Mouse (Mus musculus): ENCODE results near the gene Appl2.
"Not testable (repeated sequence)": the region's sequence is repeated elsewhere in the genome, so short reads cannot be mapped to it uniquely, and the experiment has no call there.

The Appl2 gene

DNA sequence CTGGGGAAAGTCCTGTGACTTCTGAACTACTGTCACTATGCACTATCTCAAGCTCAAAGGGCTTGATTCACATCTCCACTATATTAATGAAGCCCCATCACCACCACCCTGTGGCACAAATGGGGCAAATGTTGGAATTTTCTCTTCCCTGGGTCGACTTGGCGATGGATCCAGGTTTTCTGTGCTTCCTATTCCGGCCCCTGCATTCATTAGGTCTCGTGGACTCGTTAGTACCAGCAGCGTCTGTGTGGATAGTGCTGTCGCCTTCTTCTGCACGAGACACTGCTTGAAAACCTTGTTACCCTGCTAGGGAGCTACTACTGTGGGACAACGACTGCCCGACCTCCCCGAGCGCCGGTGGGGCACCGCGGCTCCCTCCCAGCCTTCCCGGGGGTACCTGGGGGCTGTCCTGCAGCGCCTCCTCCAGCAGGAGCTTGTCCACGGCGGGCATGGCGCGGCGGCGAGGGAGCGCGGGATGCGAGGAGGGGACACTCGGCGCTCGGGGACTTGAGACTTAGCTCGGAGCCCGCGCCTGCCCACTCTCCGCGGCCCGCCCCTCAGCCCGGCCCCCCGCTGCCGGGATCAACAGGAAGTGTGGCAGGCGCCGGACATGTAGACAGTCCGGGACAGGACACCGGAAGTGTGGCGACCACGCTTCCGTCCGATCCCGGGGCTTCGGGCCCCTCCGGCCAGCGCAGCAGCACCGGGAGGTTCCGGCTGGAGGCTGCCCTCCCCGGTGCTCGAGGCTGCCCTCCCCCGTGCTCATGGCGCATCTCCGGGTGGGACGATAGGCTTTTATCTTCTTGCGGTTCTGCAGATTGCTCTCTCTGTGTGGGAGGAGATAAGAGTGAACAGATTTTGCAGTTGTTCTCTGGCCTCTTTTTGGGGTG, at the start of gene Appl2:
TSS of gene Appl2 (minus strand) at position 608 of the 890 bp plus-strand sequence.
- peak; percentile 90 for DNase-seq (ENCODE audit: low spot score)

DNA sequence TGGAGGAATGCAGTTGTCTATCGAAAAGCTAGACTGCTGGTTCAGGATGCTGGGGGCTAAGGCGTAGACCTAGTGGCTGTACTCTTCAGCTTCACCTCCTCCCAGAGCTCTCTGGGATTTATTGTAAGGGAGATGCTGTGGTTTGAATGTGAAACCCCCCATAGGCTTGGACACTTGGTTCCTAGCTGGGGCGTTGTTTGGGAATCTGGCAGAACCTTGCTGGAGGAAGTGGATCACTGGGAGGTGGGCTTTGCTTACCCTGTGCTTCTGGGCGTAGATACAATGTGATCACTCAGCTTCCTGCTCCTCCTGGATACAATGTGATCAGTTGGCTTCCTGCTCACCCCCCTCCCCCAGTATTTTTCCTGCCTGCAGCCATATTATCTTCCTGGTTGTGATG, 47.7 kb upstream of the Appl2 start:
- DNase-seq (ENCODE audit: low spot score): no peak

DNA sequence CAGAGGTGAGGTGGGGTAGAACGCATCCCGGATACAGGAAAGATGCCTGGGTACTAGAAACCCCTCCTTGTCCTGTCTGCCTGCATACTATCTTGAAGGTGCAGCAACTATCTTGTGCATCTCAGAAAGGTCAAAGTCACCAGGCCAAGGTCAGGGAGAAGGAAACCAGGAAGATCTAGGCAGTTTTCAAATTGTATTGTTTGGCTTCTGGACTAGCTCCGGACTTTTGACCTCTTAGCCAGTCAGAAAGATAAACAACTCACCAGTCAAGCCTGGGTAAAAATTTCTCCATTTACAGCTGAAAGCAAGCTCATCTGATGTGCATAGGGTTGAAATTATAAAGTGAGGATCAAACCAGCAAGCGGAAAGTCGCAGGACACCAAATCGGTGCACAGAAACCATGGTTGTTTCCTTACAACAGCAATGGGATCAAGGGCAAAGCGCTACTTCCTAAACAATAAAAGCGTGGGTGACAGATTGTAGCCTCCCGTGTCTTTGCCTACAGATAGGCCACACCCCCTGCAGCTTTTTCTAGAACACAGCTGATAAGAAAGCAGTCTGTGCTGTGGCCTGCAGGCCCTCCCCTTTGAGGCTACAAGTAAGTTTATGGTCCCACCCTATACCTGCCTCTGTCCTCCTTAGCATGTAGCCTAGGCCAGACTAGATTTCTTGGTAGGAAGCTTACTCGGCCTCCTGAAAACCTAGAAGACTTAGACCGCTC, 43.8 kb upstream of the Appl2 start:
- DNase-seq (ENCODE audit: low spot score): no peak

DNA sequence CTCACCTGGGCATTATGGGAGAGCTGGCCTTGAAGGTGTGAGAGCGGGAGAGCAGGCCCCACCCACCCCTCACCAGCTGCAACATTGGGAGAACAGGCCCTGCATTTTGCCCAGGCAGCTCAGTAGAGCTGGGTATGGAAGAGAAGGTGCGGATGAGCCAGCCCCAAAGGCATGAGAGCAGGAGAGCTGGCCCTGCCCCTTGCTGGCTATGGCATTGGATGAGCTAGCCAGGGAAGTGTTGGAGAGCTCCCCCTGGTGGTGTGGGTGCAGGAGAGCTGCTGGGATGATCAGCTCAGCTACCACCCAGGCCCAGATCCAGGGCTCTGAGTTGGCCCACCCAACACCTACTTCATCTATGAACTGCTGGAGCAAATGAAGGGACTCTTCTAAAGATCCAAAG, 39.7 kb upstream of the Appl2 start:
- DNase-seq (ENCODE audit: low spot score): no peak

GRCm38 (mm10) chr10:83681334-83681733, 32.8 kb upstream of the Appl2 start:
- no peak for DNase-seq (ENCODE audit: low spot score)

- DNase-seq (ENCODE audit: low spot score): no peak
Observed at GRCm38 (mm10) chr10:83666556-83666955, 18.0 kb upstream of the Appl2 start.

GRCm38 (mm10) chr10:83661925-83662324, 13.4 kb upstream of the Appl2 start:
- no peak for DNase-seq (ENCODE audit: low spot score)

- DNase-seq (ENCODE audit: low spot score): no peak
Observed at GRCm38 (mm10) chr10:83660605-83661004, 12.1 kb upstream of the Appl2 start.

GRCm38 (mm10) chr10:83654591-83654990, 6.1 kb upstream of the Appl2 start:
- DNase-seq (ENCODE audit: low spot score): no peak

DNA sequence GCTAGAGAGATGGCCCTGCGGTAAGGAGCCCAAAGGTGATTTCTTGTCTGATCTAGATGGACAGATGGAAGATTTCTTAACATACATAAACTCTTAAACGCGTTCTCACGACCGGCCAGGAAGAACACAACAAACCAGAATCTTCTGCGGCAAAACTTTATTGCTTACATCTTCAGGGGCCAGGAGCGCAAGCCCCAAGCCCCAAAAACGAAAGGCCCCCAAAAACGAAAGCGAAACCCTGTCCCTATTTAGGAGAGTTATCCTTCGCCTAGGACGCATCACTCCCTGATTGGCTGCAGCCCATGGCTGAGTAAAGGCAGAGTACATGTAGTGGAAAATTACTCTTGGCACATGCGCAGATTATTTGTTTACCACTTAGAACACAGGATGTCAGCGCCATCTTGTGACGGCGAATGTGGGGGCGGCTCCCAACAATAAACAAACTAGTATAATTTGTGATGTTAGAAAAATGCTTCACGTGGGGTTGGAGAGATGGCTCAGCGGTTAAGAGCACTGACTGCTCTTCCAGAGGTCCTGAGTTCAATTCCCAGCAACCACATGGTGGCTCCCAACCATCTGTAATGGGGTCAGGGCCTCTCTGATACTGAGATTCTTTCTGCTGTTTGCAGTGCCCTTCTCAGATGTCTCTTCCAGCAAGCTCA, 3.8 kb upstream of the Appl2 start:
- DNase-seq (ENCODE audit: low spot score): not testable (repeated sequence)

DNA sequence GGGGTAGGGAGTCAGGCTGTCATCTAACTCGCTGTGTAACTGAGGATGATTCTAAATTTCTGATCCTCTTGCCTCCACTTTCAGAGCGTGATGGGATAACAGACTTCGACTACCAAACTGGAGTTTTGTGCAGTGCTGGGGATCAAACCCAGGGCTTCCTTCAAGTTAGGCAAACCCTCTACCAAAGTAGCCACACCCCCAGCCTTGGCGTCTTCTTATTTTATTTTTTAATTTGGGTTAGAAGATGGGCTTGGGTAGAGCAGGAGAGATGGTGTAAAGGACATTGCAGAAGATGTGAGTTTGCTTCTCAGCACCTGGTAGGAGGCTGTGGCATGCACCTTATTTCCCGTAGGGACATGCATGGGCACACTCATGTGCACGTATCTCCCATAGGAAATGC, 499 bp upstream of the Appl2 start:
- DNase-seq (ENCODE audit: low spot score): no peak

DNA sequence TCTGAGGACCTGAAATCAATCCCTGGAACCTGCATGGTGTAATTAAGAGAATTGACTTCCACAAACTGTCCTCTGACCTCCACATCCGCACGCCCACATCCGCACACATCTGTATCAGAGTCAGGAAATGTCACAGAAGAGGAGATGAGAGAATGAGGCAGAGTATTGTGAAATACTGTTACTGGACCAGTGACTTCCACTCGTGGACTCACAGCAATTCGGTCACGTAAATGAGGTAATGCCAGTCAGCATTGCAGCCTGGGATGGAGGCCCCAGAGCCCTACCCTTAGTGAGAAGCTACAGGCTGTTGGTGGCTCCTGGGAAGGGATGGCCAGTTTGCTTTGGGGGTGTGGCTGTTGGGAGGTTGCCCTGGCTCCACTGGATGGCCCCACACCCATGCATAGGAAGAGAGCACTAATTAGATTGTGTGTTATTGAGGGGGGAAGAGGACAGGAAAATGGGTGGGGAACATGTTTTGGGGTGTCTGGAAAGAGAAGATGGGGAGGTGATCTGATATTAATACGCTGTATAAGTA, 2.1 kb downstream of the Appl2 start:
- no peak for DNase-seq (ENCODE audit: low spot score)

DNA sequence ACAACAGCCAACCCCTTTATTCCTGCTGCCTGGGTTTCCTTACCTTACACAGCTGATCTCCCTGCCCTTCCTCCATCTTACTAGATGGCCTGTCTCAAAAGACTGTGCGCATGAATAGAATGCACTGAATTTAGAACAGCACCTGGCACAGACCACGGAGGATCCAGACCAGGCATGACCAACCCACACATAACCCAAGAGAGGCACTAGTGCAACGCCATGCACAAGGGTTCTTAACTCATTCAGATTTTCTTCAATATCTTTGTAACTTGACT, 2.9 kb downstream of the Appl2 start:
- no peak for DNase-seq (ENCODE audit: low spot score)

DNA sequence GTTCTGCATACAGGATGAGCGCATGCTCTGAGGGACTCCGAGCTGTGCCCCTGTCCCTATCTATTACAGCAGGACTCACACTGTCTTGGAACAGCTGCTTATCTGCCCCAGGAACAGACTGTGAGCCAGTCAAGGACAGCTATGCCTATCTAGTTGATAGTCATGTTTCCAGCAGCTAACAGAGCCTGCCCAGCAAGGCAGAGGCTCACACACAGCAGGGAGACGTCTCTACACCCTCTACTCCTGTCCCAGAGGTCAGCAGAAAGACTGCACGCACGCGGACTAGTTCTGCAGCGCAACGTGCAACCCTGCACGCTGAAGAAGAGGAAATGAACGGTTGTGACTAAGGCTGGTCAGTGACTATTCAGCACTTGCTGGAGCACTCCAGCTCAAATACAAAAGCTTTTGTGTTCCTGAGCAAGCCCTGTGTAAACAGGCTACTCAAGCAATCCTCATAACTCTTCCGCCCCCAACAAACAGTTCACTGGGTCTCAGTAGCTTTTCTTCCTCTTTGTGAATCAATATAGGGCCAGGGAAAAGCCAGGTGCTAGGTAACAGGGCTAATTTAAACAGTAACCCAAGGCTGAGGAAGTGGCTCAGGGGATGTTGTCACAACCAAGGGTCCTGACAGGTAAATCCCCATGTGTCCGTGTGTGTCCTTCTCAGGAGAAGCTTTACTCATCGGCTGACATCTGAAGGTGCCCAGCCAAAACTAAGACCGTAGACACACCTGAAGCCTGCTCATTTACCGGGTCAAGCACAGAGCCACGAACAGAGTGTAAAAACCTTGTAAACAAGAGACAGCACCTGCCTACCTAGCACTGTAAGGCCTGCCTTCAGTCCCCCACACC, 3.4 kb downstream of the Appl2 start:
- DNase-seq (ENCODE audit: low spot score): no peak

DNA sequence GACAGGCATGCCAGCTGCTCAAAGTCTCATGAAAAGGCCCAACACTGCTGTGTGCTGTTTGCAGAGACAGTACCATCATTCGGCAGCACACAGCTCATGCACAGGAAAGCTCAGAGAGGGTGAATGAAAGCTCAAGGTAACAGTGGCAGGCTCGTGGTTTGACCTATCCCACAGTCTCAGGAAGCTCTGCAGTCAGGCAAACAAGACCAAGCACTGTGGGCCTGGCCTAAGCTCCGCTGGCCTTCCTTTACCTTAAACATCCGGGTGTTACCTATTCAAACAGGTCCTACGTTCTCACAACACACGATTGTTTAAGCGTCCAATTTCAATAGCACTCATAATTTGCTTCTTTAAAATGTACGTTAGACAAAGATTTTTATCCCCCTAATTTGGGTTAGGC, 4.4 kb downstream of the Appl2 start:
- DNase-seq (ENCODE audit: low spot score): no peak

GRCm38 (mm10) chr10:83641641-83642040, 6.9 kb downstream of the Appl2 start:
- DNase-seq (ENCODE audit: low spot score): no peak

DNA sequence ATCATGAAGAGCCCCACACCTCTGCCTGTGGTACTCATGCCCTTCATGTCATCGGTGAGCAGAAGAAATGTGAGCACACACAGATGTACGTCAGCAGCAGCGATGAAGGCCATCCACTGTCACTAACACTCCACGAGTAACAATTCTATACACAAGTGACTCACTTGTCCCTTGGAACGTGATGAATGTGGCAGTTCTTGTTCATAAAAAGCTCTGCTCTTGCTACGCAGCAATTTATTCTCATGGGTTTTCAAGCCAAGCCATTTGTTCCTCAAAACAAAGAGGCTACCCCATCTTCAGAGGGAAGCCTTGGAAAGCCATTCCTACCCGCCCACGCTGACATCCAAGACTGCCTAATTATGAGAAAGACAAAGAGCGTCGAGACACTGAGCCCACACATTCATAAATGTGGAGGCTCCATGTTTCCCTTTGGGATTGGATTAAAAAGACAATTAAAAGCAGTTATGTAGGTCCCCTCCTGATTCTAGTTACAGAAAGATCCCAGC, 8.6 kb downstream of the Appl2 start:
- DNase-seq (ENCODE audit: low spot score): no peak

DNA sequence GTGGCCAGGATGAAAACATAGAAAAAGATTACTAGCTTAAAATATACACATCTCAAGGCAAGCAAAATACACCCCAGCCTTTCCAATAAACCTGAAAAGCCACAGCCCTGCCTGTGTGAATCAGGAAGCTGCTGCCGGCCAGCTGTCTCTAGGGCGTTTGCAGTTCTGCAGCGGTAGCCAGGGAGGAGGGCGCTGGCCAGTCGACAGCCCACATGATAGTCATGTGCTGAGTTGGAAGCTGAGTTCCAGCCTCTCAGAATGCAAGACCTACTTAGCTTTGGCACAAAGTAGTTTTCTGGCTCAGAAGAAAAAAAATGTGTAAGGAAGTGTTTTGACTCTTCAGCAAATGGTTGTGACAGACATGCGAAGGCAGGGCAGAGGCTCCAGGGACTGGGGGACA, 11.2 kb downstream of the Appl2 start:
- DNase-seq (ENCODE audit: low spot score): peak; percentile 28

- DNase-seq (ENCODE audit: low spot score): no peak
Observed at GRCm38 (mm10) chr10:83636191-83636590, 12.3 kb downstream of the Appl2 start.

DNA sequence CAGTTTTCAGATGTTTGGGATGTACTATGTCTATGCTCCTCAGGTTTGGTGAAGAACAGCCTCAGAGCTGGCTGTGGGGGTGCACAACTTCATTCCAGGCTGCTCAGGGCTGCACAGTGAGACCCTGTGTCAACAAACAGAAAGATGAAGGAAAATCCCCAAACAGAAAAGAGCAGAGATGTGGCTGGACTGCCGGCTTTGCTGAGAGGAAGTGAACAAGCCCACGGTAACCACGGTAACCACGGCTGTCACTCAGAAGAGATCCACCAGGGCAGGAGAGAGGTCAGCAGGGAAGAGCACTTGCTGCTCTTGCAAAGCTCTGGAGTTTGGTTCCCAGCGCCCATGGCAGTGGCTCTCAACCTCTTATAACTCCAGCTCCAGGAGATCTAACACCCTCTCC, 14.1 kb downstream of the Appl2 start:
- peak; percentile 59 for DNase-seq (ENCODE audit: low spot score)

GRCm38 (mm10) chr10:83632806-83633374, 15.6 kb downstream of the Appl2 start:
- DNase-seq (ENCODE audit: low spot score): no peak
